Mouse (Mus musculus): ENCODE data around the gene Esyt2. TPM values are rescaled to one million over a fixed set of nuclear protein-coding genes. Genes with fewer than 3 reads are reported as not detected.
"Not testable (repeated sequence)": the region's sequence is repeated elsewhere in the genome, so short reads cannot be mapped to it uniquely, and the experiment has no call there.

The Esyt2 gene
- polyA plus RNA-seq, 1 experiment from 2014 or later: 17.1 TPM

GRCm38 (mm10) chr12:116262555-116263341 is 18.2 kb upstream of the Esyt2 start, which contains the start of gene Wdr60:
Wdr60 (minus strand) TSS chr12:116263022.
- ATAC-seq (ENCODE audit: insufficient number of reproducible peaks, low FRiP score): peak; percentile 96
- Histone ChIP-seq H3K27ac (ENCODE audit: poor library complexity, severe bottlenecking) (no peak within 1 kb of the TSS), H3K4me2 (peak within 1 kb of the TSS; percentile 72), H3K36me3 (no peaks in the 10 kb centered on the region), H3K9me3 (replicated peaks) (no peaks in the 10 kb centered on the region), H3K4me3 (peak within 1 kb of the TSS; percentile 64), H3K4me1 (replicated peaks) (peaks cover 6% of the 10 kb centered on the region; the same call in 1 of the 2 replicates), H3K9ac (peak within 1 kb of the TSS; percentile 74), H3K27me3 (replicated peaks) (peaks cover 35% of the 10 kb centered on the region)
- 4% methylated on average over 47 of the region's 47 CpGs for WGBS

DNA sequence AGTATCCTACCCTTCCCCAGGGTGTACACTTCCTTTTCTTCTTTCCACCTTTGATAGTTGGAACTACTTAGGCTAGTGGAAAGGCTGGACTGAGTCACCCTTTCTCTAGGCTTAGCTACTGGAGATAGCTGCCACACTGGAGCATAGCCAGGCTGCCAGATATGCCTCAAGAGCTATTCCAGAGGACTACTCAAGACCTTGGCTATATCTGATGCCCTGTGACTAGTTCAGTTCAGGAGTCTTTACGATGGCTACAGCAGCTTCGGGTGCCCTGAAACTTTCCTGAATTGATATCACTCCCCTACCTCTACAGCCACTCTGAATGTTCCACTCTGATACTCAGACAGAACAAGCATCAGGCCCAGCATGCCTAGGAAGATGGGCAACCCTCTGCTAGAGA is 16.2 kb upstream of the Esyt2 start:
- Histone ChIP-seq H3K36me3 (no peaks in the 10 kb centered on the region), H3K27ac (ENCODE audit: poor library complexity, severe bottlenecking) (no peak overlapping the region), H3K4me2 (no peak overlapping the region), H3K4me3 (no peak overlapping the region), H3K9ac (no peak overlapping the region), H3K9me3 (replicated peaks) (no peaks in the 10 kb centered on the region), H3K27me3 (replicated peaks) (peaks cover 39% of the 10 kb centered on the region), H3K4me1 (replicated peaks) (peaks cover 6% of the 10 kb centered on the region; the same call in 1 of the 2 replicates)
- no peak for ATAC-seq (ENCODE audit: insufficient number of reproducible peaks, low FRiP score)
- 44% methylated on average over 2 of the region's 2 CpGs for WGBS

DNA sequence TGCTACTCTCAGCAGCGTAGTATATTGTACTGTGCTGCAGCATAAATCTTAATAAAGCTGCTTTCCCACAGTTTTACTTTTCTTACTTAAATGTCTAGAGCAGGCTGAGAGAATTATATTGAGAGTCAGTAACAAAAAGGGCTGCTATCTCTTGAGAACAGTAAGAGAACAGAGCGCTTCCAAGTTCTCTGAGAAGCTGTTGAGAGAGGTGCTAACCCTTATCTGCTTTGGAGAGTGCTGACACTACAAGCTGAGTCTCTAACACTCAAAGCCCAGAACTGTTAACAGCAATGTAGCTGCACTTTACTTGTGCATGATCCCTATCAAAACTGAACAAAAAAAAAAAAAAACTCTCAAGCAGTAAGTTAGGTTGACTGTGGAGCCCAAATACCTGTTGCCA is 15.7 kb upstream of the Esyt2 start:
- Histone ChIP-seq H3K4me3 (no peak overlapping the region), H3K9ac (no peak overlapping the region), H3K4me2 (no peak overlapping the region), H3K27me3 (replicated peaks) (peaks cover 44% of the 10 kb centered on the region), H3K9me3 (replicated peaks) (no peaks in the 10 kb centered on the region), H3K27ac (ENCODE audit: poor library complexity, severe bottlenecking) (no peak overlapping the region), H3K4me1 (replicated peaks) (peaks cover 6% of the 10 kb centered on the region; the same call in 1 of the 2 replicates), H3K36me3 (no peaks in the 10 kb centered on the region)
- ATAC-seq (ENCODE audit: insufficient number of reproducible peaks, low FRiP score): no peak
- 48% methylated on average over 2 of the region's 2 CpGs for WGBS

- Histone ChIP-seq H3K4me1 (replicated peaks) (peaks cover 6% of the 10 kb centered on the region; the same call in 1 of the 2 replicates), H3K4me2 (no peak overlapping the region)
Observed at GRCm38 (mm10) chr12:116269450-116269849, 11.5 kb upstream of the Esyt2 start.

DNA sequence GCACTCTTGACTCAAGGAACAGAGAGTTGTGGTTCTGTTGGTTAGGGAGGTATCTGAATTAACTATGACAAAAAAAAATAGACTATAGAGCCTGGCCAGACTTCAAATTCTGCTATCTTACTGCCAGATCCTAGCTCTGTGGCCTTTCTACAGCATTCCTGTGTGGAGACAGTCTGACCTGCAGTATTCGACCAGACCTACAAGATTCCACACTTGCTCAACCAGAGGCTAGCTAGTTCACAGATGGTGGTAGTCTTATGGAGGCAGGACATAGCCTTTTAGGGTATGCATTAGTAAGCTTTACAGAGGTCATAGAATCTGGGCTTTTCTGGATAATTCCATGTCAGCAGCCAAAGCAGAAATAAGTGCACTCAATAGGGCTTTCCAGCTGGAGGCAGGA is 10.5 kb upstream of the Esyt2 start:
- no peak overlapping the region for H3K4me2 ChIP-seq
- H3K27me3 ChIP-seq (replicated peaks): peaks cover 61% of the 10 kb centered on the region
- H3K9me3 ChIP-seq (replicated peaks): no peaks in the 10 kb centered on the region
- WGBS: 67% methylated on average over 1 of the region's 1 CpGs
- no peak overlapping the region for H3K4me3 ChIP-seq
- H3K36me3 ChIP-seq: no peaks in the 10 kb centered on the region
- ATAC-seq (ENCODE audit: insufficient number of reproducible peaks, low FRiP score): no peak
- H3K9ac ChIP-seq: no peak overlapping the region
- no peaks in the 10 kb centered on the region for H3K4me1 ChIP-seq (replicated peaks)
- no peak overlapping the region for H3K27ac ChIP-seq (ENCODE audit: poor library complexity, severe bottlenecking)

More at GRCm38 (mm10) chr12:116269450-116269849, 11.5 kb upstream of the Esyt2 start:
- 66% methylated on average over 5 of the region's 5 CpGs for WGBS
- H3K9me3 ChIP-seq (replicated peaks): no peaks in the 10 kb centered on the region
- no peak overlapping the region for H3K9ac ChIP-seq
- H3K27me3 ChIP-seq (replicated peaks): peaks cover 61% of the 10 kb centered on the region
- no peak overlapping the region for H3K4me3 ChIP-seq
- no peaks in the 10 kb centered on the region for H3K36me3 ChIP-seq
- ATAC-seq (ENCODE audit: insufficient number of reproducible peaks, low FRiP score): no peak
- H3K27ac ChIP-seq (ENCODE audit: poor library complexity, severe bottlenecking): no peak overlapping the region

- 92% methylated on average over 2 of the region's 2 CpGs for WGBS
- Histone ChIP-seq H3K27me3 (replicated peaks) (peaks cover 65% of the 10 kb centered on the region), H3K36me3 (no peaks in the 10 kb centered on the region), H3K4me2 (no peak overlapping the region), H3K27ac (ENCODE audit: poor library complexity, severe bottlenecking) (no peak overlapping the region), H3K9me3 (replicated peaks) (no peaks in the 10 kb centered on the region), H3K9ac (no peak overlapping the region), H3K4me3 (no peak overlapping the region), H3K4me1 (replicated peaks) (no peaks in the 10 kb centered on the region)
- ATAC-seq (ENCODE audit: insufficient number of reproducible peaks, low FRiP score): no peak
Observed at GRCm38 (mm10) chr12:116271071-116271470, 9.9 kb upstream of the Esyt2 start.

DNA sequence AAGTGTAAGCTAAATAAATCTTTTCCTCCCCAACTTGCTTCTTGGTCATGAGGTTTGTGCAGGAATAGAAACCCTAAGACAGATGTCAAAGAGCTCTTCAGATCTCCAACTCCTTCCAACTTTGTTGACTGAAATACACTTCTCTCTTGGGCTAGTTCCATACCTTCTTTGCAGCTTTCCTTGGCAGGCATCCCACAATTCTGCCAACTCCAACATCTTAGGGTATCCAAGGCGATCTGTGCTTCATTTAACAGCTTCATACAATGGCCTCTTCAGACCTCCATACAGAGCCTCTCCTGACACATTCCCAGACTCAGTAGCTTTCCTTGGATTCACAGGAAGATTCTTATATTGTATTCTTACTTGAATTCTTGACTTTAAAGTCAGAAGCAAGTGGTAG is 7.3 kb upstream of the Esyt2 start:
- Histone ChIP-seq H3K4me2 (no peak overlapping the region), H3K4me3 (no peak overlapping the region), H3K27ac (ENCODE audit: poor library complexity, severe bottlenecking) (no peak overlapping the region), H3K9ac (no peak overlapping the region), H3K36me3 (no peaks in the 10 kb centered on the region), H3K9me3 (replicated peaks) (no peaks in the 10 kb centered on the region), H3K4me1 (replicated peaks) (no peaks in the 10 kb centered on the region), H3K27me3 (replicated peaks) (peaks cover 52% of the 10 kb centered on the region)
- ATAC-seq (ENCODE audit: insufficient number of reproducible peaks, low FRiP score): no peak
- WGBS: 55% methylated on average over 1 of the region's 1 CpGs

DNA sequence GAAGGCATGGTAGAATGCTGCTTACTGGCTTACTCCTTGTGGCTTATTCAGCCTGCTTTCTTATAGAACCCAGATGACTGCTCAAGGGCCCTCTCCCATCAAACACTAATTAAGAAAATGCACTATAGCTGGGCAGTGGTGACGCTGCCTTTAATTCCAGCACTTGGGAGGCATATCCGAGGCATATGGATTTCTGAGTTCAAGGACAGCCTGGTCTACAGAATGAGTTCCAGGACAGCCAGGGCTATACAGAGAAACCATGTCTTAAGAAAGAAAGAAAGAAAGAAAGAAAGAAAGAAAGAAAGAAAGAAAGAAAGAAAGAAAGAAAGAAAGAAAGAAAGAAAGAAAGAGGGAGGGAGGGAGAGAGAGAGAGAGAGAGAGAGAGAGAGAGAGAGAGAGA is 5.9 kb upstream of the Esyt2 start, which contains the start of gene Gm11027:
TSS of gene Gm11027 (plus strand) at position 301 of the 400 bp plus-strand sequence.
- 69% methylated on average over 2 of the region's 2 CpGs for WGBS
- H3K27me3 ChIP-seq (replicated peaks): peaks cover 43% of the 10 kb centered on the region

DNA sequence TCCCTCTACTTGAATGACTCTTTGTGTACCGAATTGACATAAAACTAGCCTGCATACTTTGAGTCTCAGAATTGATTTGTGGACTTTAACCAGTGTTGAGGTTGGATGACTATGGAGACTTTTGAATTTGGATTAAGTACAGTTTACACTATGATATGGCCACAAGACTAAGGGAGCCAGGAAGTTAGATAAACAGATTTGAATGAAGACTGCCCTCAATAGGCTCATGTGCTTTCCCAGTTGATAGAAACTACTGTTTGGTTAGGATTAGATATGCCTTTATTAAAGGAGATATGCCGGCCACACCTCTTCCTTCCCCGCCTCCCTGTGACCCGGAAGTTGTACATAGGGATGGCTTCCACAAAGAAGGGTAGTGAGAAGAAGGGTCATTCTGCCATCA is 5.4 kb upstream of the Esyt2 start:
- ATAC-seq (ENCODE audit: insufficient number of reproducible peaks, low FRiP score): no peak
- H3K4me2 ChIP-seq: no peak overlapping the region
- H3K9ac ChIP-seq: no peak overlapping the region
- no peaks in the 10 kb centered on the region for H3K9me3 ChIP-seq (replicated peaks)
- no peak overlapping the region for H3K27ac ChIP-seq (ENCODE audit: poor library complexity, severe bottlenecking)
- H3K4me3 ChIP-seq: no peak overlapping the region
- peaks cover 37% of the 10 kb centered on the region for H3K27me3 ChIP-seq (replicated peaks)
- H3K4me1 ChIP-seq (replicated peaks): 0 out of 2 replicates have a peak, but pooled peaks cover 5% of the 10 kb centered on the region
- H3K36me3 ChIP-seq: no peaks in the 10 kb centered on the region
- 89% methylated on average over 4 of the region's 4 CpGs for WGBS

More for the DNA sequence above, 5.9 kb upstream of the Esyt2 start, which contains the start of gene Gm11027:
- not testable (repeated sequence) for H3K4me3 ChIP-seq; H3K36me3 ChIP-seq; H3K4me2 ChIP-seq; ATAC-seq (ENCODE audit: insufficient number of reproducible peaks, low FRiP score); H3K9me3 ChIP-seq (replicated peaks); H3K9ac ChIP-seq; H3K4me1 ChIP-seq (replicated peaks); H3K27ac ChIP-seq (ENCODE audit: poor library complexity, severe bottlenecking)

GRCm38 (mm10) chr12:116276961-116277360 is 4.0 kb upstream of the Esyt2 start:
- WGBS: 28% methylated on average over 2 of the region's 2 CpGs
- Histone ChIP-seq H3K9me3 (replicated peaks) (no peaks in the 10 kb centered on the region), H3K27me3 (replicated peaks) (peaks cover 27% of the 10 kb centered on the region), H3K27ac (ENCODE audit: poor library complexity, severe bottlenecking) (no peak overlapping the region), H3K9ac (no peak overlapping the region), H3K36me3 (no peaks in the 10 kb centered on the region), H3K4me3 (no peak overlapping the region), H3K4me1 (replicated peaks) (peaks cover 6% of the 10 kb centered on the region), H3K4me2 (no peak overlapping the region)
- ATAC-seq (ENCODE audit: insufficient number of reproducible peaks, low FRiP score): no peak

DNA sequence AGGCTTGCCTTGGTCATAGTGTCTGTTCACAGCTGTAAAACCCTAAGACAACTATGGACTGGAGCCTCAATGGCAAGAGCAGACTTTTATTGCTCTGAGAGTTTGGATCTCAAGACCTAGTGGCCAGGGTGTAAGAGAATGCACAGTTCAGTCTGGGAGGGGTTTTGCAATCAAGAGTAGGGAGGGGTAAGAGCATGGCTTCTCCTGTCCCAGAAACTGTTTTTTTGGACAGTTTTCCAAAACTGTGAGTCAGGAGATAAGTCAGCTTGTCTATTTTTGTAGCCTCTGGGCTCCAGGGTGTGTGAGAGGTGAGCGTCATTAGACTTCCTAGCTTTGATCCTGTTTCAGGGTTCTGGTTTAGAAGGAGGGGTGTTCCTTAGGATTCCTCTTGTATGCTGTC is 2.5 kb upstream of the Esyt2 start:
- no peak for ATAC-seq (ENCODE audit: insufficient number of reproducible peaks, low FRiP score)
- no peaks in the 10 kb centered on the region for H3K36me3 ChIP-seq
- no peaks in the 10 kb centered on the region for H3K9me3 ChIP-seq (replicated peaks)
- 86% methylated on average over 1 of the region's 1 CpGs for WGBS
- H3K4me3 ChIP-seq: no peak overlapping the region
- peaks cover 17% of the 10 kb centered on the region for H3K27me3 ChIP-seq (replicated peaks)
- H3K4me1 ChIP-seq (replicated peaks): peaks cover 9% of the 10 kb centered on the region
- H3K9ac ChIP-seq: no peak overlapping the region
- H3K4me2 ChIP-seq: no peak overlapping the region
- no peak overlapping the region for H3K27ac ChIP-seq (ENCODE audit: poor library complexity, severe bottlenecking)
